Mouse (Mus musculus): Measurements from ENCODE around the gene Snx22.

DNA sequence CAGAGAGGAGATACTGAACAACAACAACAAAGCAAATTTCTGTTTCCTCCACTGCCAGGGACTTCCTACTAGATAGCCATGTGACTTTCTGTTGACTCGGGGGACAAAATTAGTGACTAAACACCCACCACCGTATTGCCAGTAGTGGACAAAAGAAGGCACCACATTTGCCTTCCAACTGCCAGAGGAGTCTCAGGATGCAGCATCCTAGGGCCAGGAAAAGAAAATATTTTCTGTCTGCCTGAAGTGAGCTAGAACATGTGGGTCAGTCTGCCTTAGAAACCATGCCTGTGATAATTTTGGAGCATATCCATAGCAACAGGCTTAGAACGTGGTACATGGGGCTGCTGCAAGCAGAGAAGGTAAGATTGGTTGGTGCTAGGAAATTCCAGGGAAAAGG lies 28.7 kb downstream of the Snx22 start:
- TF ChIP-seq CTCF (IDR thresholded peaks at IDR 0.05; ENCODE audit: insufficient read depth, low read depth, low read length) (no peak), POLR2A (IDR thresholded peaks at IDR 0.05; ENCODE audit: insufficient read depth, low read depth, low read length) (no peak)

Data from olfactory bulb, adult 2 months (tissue).